Mouse (Mus musculus): ENCODE results near the gene Nelfb.

- no peak for TF ChIP-seq EP300 (IDR thresholded peaks at IDR 0.05; ENCODE audit: low read depth)
- TF ChIP-seq CTCF (IDR thresholded peaks at IDR 0.05; ENCODE audit: low read depth): no peak
Measured at GRCm38 (mm10) chr2:25240723-25241437, 29.6 kb upstream of the Nelfb start.
